Mouse (Mus musculus) midbrain, embryonic 16.5 days (tissue): ENCODE results near the gene C1qtnf5. TPM values are rescaled to one million over a fixed set of nuclear protein-coding genes. Genes with fewer than 3 reads are reported as not detected.

ENCODE experiments used
- ATAC-seq: fragments of 200-750 bp; cut with Nextera tagmentation; 2 replicates; pipeline ENCODE4 v1.8.0; 2017; ENCODE audit warnings: moderate TSS enrichment
- H3K27ac ChIP-seq: fragments of 300-500 bp; sonication (generic); 2 replicates; pipeline ENCODE4 v1.5.1; 2014; ENCODE audit warnings: mild to moderate bottlenecking, low read length, mixed read lengths
- H3K27me3 ChIP-seq: fragments of 300-500 bp; sonication (generic); 2 replicates; pipeline ENCODE4 v1.6.1; 2014; ENCODE audit warnings: low read depth, low read length, mixed read lengths; ENCODE audit not compliant: control insufficient read depth, insufficient read depth
- H3K36me3 ChIP-seq: fragments of 300-500 bp; sonication (generic); 2 replicates; pipeline ENCODE4 v1.6.1; 2014; ENCODE audit warnings: mild to moderate bottlenecking, low read length, moderate library complexity, mixed read lengths; ENCODE audit not compliant: control insufficient read depth, insufficient read depth
- H3K4me1 ChIP-seq: fragments of 300-500 bp; sonication (generic); 2 replicates; pipeline ENCODE4 v1.6.1; 2014; ENCODE audit warnings: mild to moderate bottlenecking, low read length, mixed read lengths; ENCODE audit not compliant: control insufficient read depth, insufficient read depth
- H3K4me2 ChIP-seq: fragments of 300-500 bp; sonication (generic); 2 replicates; pipeline ENCODE4 v1.6.1; 2014; ENCODE audit warnings: mild to moderate bottlenecking, low read length, mixed read lengths
- H3K4me3 ChIP-seq: fragments of 300-500 bp; sonication (generic); 2 replicates; pipeline ENCODE4 v1.5.1; 2014; ENCODE audit warnings: low read depth, mild to moderate bottlenecking, low read length, moderate library complexity, mixed read lengths
- H3K9ac ChIP-seq: fragments of 300-500 bp; sonication (generic); 2 replicates; pipeline ENCODE4 v1.6.1; 2014; ENCODE audit warnings: low read depth, low read length, mixed read lengths
- H3K9me3 ChIP-seq: fragments of 300-500 bp; sonication (generic); replicated peaks from 2 replicates; pipeline ENCODE4 v1.6.1; 2014; ENCODE audit warnings: mild to moderate bottlenecking, low read length, mixed read lengths; ENCODE audit not compliant: control insufficient read depth, poor library complexity, severe bottlenecking
- WGBS: fragments of 180-500 bp; shearing (Covaris S2); extraction: QIAGEN DNeasy Blood & Tissue Kit; methylation state at CpG from one replicate; pipeline ENCODE4 v1.1.7; 2014; 5-methylcytosine and 5-hydroxymethylcytosine counted together
- polyA plus RNA-seq: library from polyadenylated mRNA; unstranded; fragments of >200 nt; fragmentation: Nextera tagmentation; extraction: Ambion mirVana; gene quantifications from 2 replicates; pipeline ENCODE4 v1.2.1, GENCODE M21; 2015

Gene C1qtnf5
- polyA plus RNA-seq, 1 experiment from 2014 or later = 5.5 TPM

DNA sequence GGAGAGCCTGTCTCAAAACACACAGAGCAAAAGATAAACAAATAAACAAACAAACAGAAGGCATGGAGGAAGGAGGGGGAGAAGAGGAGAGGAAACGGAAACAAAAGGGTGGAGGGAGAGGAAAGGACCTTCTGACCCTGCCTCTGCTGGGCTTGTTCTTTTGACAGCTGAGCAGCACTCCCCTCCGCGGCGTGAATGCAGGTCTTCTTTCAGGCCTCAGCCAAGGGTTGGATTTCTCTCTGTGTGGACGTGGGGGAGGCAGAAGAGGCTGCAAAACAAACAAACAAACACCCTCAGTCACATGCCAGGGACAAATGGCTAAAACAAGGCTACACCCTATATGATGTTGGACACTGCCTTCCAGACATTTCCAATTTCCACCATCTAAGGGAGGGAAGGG, 18.0 kb downstream of the C1qtnf5 start:
- 0 out of 2 replicates have a peak, but pooled peaks cover 6% of the 10 kb centered on the region for H3K27me3 ChIP-seq
- H3K4me1 ChIP-seq = peaks cover 9% of the 10 kb centered on the region
- no peak overlapping the region for H3K4me3 ChIP-seq
- H3K36me3 ChIP-seq = no peaks in the 10 kb centered on the region
- no peak for ATAC-seq
- H3K9ac ChIP-seq = no peak overlapping the region
- no peaks in the 10 kb centered on the region for H3K9me3 ChIP-seq
- H3K4me2 ChIP-seq = no peak overlapping the region
- H3K27ac ChIP-seq = no peak overlapping the region
- WGBS = 56% methylated on average over 5 of the region's 5 CpGs

DNA sequence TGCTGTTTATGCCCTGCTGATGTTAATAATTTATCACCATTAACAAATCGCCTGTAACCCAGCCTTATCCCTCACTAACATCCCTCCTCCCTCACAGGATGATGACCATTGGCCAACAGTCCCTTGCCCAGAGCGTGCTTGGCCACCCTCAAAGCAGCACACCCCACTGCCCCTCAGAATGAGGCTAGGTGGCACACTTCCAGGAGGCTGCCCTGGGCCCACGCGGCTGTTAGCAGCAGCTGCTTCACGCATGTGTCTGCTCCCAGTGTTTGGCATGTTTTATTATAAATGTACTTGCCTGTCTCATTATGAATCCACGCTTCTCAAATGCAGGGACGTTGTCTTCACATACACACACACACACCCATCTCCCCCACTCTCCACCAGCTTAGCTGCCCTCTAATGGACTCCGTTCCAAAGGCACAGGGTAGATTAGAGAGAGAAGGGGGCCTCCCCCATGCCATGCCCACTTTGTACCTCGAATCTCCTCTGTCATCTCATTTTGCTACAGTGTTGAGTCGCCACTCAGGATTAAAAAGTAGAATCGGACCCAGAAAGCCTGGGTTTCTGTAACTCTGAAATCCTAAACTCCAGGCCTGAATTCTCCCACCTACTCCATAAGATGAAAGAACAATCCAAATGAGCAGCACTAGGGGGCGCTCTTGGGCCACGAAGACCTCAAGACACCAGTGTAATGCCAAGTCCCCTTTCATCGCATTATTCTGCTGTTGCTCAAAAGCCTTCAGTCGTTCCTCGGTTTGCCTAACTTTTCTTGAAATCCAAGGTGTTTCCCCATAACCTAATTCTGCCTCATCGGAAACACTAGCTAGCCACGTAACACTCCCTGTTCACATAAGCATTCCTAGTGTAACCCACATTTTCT, 18.7 kb downstream of the C1qtnf5 start:
- Histone ChIP-seq H3K27ac (no peak overlapping the region), H3K4me3 (no peak overlapping the region), H3K9me3 (no peaks in the 10 kb centered on the region), H3K4me1 (peaks cover 11% of the 10 kb centered on the region), H3K27me3 (0 out of 2 replicates have a peak, but pooled peaks cover 6% of the 10 kb centered on the region), H3K9ac (no peak overlapping the region), H3K4me2 (peak overlapping the region; percentile 33), H3K36me3 (no peaks in the 10 kb centered on the region)
- WGBS = 30% methylated on average over 18 of the region's 18 CpGs
- peak; percentile 69; the same call in 1 of the 2 replicates for ATAC-seq

DNA sequence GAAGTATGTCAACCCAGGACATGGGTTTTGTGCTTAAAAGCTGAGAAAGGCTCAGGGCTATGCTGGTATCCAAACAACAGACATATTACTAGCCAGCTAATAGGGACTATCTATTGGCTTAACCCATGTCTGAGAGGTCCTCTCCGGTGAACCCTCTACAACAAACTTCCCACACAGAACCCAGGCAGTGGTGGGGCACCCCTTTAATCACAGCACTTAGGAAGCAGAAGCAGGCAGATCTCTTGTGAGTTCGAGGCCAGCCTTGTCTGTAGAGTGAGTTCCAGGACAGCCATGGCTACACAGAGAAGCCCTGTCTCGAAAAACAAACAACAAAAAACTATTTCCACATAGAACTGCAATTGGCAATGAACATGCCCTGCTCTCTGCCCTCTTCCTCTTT, 19.7 kb downstream of the C1qtnf5 start:
- no peak for ATAC-seq
- H3K4me2 ChIP-seq = no peak overlapping the region
- no peak overlapping the region for H3K27ac ChIP-seq
- peaks cover 10% of the 10 kb centered on the region; the same call in 1 of the 2 replicates for H3K27me3 ChIP-seq
- no peaks in the 10 kb centered on the region for H3K36me3 ChIP-seq
- no peaks in the 10 kb centered on the region for H3K9me3 ChIP-seq
- WGBS = 83% methylated on average over 3 of the region's 3 CpGs
- H3K9ac ChIP-seq = no peak overlapping the region
- peaks cover 11% of the 10 kb centered on the region for H3K4me1 ChIP-seq
- H3K4me3 ChIP-seq = no peak overlapping the region

- 48% methylated on average over 3 of the region's 3 CpGs for WGBS
- H3K4me3 ChIP-seq = no peak overlapping the region
- no peak overlapping the region for H3K9ac ChIP-seq
- peaks cover 11% of the 10 kb centered on the region for H3K4me1 ChIP-seq
- H3K27me3 ChIP-seq = peaks cover 13% of the 10 kb centered on the region
- H3K27ac ChIP-seq = no peak overlapping the region
- no peak overlapping the region for H3K4me2 ChIP-seq
- no peak for ATAC-seq
- no peaks in the 10 kb centered on the region for H3K9me3 ChIP-seq
- H3K36me3 ChIP-seq = no peaks in the 10 kb centered on the region
Measured at GRCm38 (mm10) chr9:44127351-44127801, 20.3 kb downstream of the C1qtnf5 start.

DNA sequence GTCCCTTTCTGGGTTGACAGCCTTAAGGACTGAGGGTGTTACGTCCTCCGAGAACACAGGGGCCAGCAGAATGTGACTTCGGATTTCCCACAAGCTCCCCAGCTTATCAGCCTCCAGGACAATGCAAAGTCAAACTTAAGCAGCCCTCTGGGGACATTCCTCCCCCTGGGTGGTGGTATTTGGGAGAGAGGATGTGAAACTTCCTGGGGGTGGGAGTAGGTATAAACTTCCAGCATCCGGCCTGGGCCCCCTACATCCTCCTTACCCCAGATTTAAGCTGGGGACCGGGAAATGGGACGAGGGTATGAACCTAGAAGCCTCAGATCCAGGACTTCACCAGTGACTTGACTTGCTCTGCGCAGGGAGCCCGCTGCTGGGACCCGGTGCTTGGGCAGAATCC, 22.6 kb downstream of the C1qtnf5 start:
- H3K9ac ChIP-seq = peak overlapping the region; percentile 53
- ATAC-seq = no peak

DNA sequence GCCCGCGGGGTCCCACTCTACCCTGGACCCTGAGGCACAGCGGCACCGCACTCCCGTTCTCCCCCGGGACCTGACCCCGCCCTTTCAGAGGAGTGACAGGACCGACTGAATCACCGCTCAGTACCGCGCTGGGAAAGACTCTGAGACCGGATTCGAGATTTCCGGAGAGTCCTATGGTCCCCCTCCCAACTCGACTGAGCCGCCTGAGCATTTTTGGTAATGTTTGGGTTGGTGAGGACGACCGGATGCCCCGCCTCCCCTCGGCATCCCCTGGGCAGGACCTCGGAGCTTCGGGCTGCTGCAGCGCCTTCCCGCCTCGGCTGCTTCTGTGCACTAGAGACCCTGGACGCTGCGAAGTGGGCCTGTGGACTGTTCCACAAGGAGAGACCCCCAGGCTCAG, 23.0 kb downstream of the C1qtnf5 start:
- H3K9me3 ChIP-seq = no peaks in the 10 kb centered on the region
- H3K27me3 ChIP-seq = peaks cover 36% of the 10 kb centered on the region
- H3K36me3 ChIP-seq = no peaks in the 10 kb centered on the region
- 0 out of 2 replicates have a peak, but pooled peaks have one; percentile 13 for ATAC-seq
- no peak overlapping the region; the same call in 1 of the 2 replicates for H3K27ac ChIP-seq
- H3K4me2 ChIP-seq = peak overlapping the region; percentile 55
- under 1% methylated on average over 27 of the region's 27 CpGs for WGBS
- peak overlapping the region; percentile 29 for H3K4me3 ChIP-seq
- H3K9ac ChIP-seq = peak overlapping the region; percentile 53
- peaks cover 24% of the 10 kb centered on the region for H3K4me1 ChIP-seq

More for the DNA sequence above, 22.6 kb downstream of the C1qtnf5 start:
- Histone ChIP-seq H3K4me1 (peaks cover 20% of the 10 kb centered on the region), H3K27ac (no peak overlapping the region; the same call in 1 of the 2 replicates), H3K27me3 (peaks cover 33% of the 10 kb centered on the region), H3K9me3 (no peaks in the 10 kb centered on the region), H3K36me3 (no peaks in the 10 kb centered on the region), H3K4me3 (peak overlapping the region; percentile 29), H3K4me2 (peak overlapping the region; percentile 55)
- WGBS = 6% methylated on average over 9 of the region's 9 CpGs

- no peak overlapping the region for H3K27ac ChIP-seq
- peaks cover 26% of the 10 kb centered on the region for H3K4me1 ChIP-seq
- no peak for ATAC-seq
- H3K9ac ChIP-seq = no peak overlapping the region
- no peaks in the 10 kb centered on the region for H3K36me3 ChIP-seq
- H3K4me3 ChIP-seq = no peak overlapping the region
- WGBS = 13% methylated on average over 19 of the region's 19 CpGs
- H3K4me2 ChIP-seq = peak overlapping the region; percentile 55
- H3K27me3 ChIP-seq = peaks cover 38% of the 10 kb centered on the region
- no peaks in the 10 kb centered on the region for H3K9me3 ChIP-seq
Measured at GRCm38 (mm10) chr9:44130581-44131275, 23.7 kb downstream of the C1qtnf5 start.

- ATAC-seq = no peak
- H3K36me3 ChIP-seq = no peaks in the 10 kb centered on the region
- peaks cover 24% of the 10 kb centered on the region for H3K4me1 ChIP-seq
- H3K9ac ChIP-seq = no peak overlapping the region
- H3K27ac ChIP-seq = no peak overlapping the region
- H3K4me2 ChIP-seq = no peak overlapping the region
- no peaks in the 10 kb centered on the region for H3K9me3 ChIP-seq
- H3K4me3 ChIP-seq = no peak overlapping the region
- H3K27me3 ChIP-seq = peaks cover 42% of the 10 kb centered on the region
- 42% methylated on average over 7 of the region's 7 CpGs for whole genome bisulfite sequencing
Measured at GRCm38 (mm10) chr9:44131276-44131590, 24.2 kb downstream of the C1qtnf5 start.

GRCm38 (mm10) chr9:44132200-44132599, 25.2 kb downstream of the C1qtnf5 start:
- Histone ChIP-seq H3K36me3 (no peaks in the 10 kb centered on the region), H3K27me3 (peaks cover 42% of the 10 kb centered on the region), H3K4me2 (no peak overlapping the region), H3K27ac (no peak overlapping the region), H3K4me1 (peaks cover 22% of the 10 kb centered on the region), H3K9ac (no peak overlapping the region), H3K4me3 (no peak overlapping the region), H3K9me3 (no peaks in the 10 kb centered on the region)
- no peak for ATAC-seq
- 73% methylated on average over 5 of the region's 5 CpGs for WGBS
